Mouse (Mus musculus): ENCODE measurements at regions not wholly inside any gene's neighbourhood (a gene's known extent, or its start where the extent isn't known, plus 50 kb on each side); places are given as distances from the start of the nearest gene placed in this dataset.

- Histone ChIP-seq H3K4me1 (ENCODE audit: control insufficient read depth, insufficient read depth, insufficient read length, low read length) (no peaks in the 10 kb centered on the region), H3K36me3 (ENCODE audit: control insufficient read depth, insufficient read depth, low read length) (no peaks in the 10 kb centered on the region), H3K27me3 (ENCODE audit: control insufficient read depth, insufficient read depth, low read length) (0 out of 2 replicates have a peak, but pooled peaks cover 3% of the 10 kb centered on the region), H3K4me3 (ENCODE audit: low read depth, low read length) (no peak overlapping the region), H3K27ac (ENCODE audit: insufficient read depth, low read depth, low read length) (no peak overlapping the region)
- TF ChIP-seq CTCF (IDR thresholded peaks at IDR 0.05; ENCODE audit: extremely low read depth, insufficient read length, insufficient replicate concordance, low read depth, low read length) (no peak), POLR2A (IDR thresholded peaks at IDR 0.05; ENCODE audit: low read depth, low read length) (no peak)
- 80% methylated on average over 10 of the region's 10 CpGs for WGBS
Measured at GRCm38 (mm10) chr9:63881692-63882091, 123.9 kb upstream of the Smad3 start.

GRCm38 (mm10) chr9:63881261-63881563 lies 123.4 kb upstream of the Smad3 start:
- 55% methylated on average over 4 of the region's 4 CpGs for WGBS
- H3K4me1 ChIP-seq (ENCODE audit: control insufficient read depth, insufficient read depth, insufficient read length, low read length) = no peaks in the 10 kb centered on the region
- 0 out of 2 replicates have a peak, but pooled peaks cover 3% of the 10 kb centered on the region for H3K27me3 ChIP-seq (ENCODE audit: control insufficient read depth, insufficient read depth, low read length)
- no peak overlapping the region for H3K4me3 ChIP-seq (ENCODE audit: low read depth, low read length)
- no peaks in the 10 kb centered on the region for H3K36me3 ChIP-seq (ENCODE audit: control insufficient read depth, insufficient read depth, low read length)
- H3K27ac ChIP-seq (ENCODE audit: insufficient read depth, low read depth, low read length) = no peak overlapping the region
- no peak for TF ChIP-seq CTCF (IDR thresholded peaks at IDR 0.05; ENCODE audit: extremely low read depth, insufficient read length, insufficient replicate concordance, low read depth, low read length)
- no peak for TF ChIP-seq POLR2A (IDR thresholded peaks at IDR 0.05; ENCODE audit: low read depth, low read length)

- no peaks in the 10 kb centered on the region for H3K36me3 ChIP-seq (ENCODE audit: control insufficient read depth, insufficient read depth, low read length)
- no peaks in the 10 kb centered on the region for H3K4me1 ChIP-seq (ENCODE audit: control insufficient read depth, insufficient read depth, insufficient read length, low read length)
- H3K27ac ChIP-seq (ENCODE audit: insufficient read depth, low read depth, low read length) = no peak overlapping the region
- TF ChIP-seq CTCF (IDR thresholded peaks at IDR 0.05; ENCODE audit: extremely low read depth, insufficient read length, insufficient replicate concordance, low read depth, low read length) (no peak), POLR2A (IDR thresholded peaks at IDR 0.05; ENCODE audit: low read depth, low read length) (no peak)
- H3K4me3 ChIP-seq (ENCODE audit: low read depth, low read length) = no peak overlapping the region
- WGBS = 41% methylated on average over 26 of the region's 26 CpGs
- H3K27me3 ChIP-seq (ENCODE audit: control insufficient read depth, insufficient read depth, low read length) = 0 out of 2 replicates have a peak, but pooled peaks cover 8% of the 10 kb centered on the region
Measured at GRCm38 (mm10) chr9:63880487-63881260, 122.9 kb upstream of the Smad3 start.

- no peaks in the 10 kb centered on the region for H3K4me1 ChIP-seq (ENCODE audit: control insufficient read depth, insufficient read depth, insufficient read length, low read length)
- 36% methylated on average over 15 of the region's 15 CpGs for WGBS
- no peak overlapping the region for H3K27ac ChIP-seq (ENCODE audit: insufficient read depth, low read depth, low read length)
- no peak overlapping the region for H3K4me3 ChIP-seq (ENCODE audit: low read depth, low read length)
- H3K36me3 ChIP-seq (ENCODE audit: control insufficient read depth, insufficient read depth, low read length) = no peaks in the 10 kb centered on the region
- no peak for TF ChIP-seq POLR2A (IDR thresholded peaks at IDR 0.05; ENCODE audit: low read depth, low read length)
- TF ChIP-seq CTCF (IDR thresholded peaks at IDR 0.05; ENCODE audit: extremely low read depth, insufficient read length, insufficient replicate concordance, low read depth, low read length) = no peak
- H3K27me3 ChIP-seq (ENCODE audit: control insufficient read depth, insufficient read depth, low read length) = 0 out of 2 replicates have a peak, but pooled peaks cover 8% of the 10 kb centered on the region
Measured at GRCm38 (mm10) chr9:63879710-63880428, 122.1 kb upstream of the Smad3 start.

- H3K27ac ChIP-seq (ENCODE audit: insufficient read depth, low read depth, low read length) = no peak overlapping the region
- H3K36me3 ChIP-seq (ENCODE audit: control insufficient read depth, insufficient read depth, low read length) = no peaks in the 10 kb centered on the region
- TF ChIP-seq CTCF (IDR thresholded peaks at IDR 0.05; ENCODE audit: extremely low read depth, insufficient read length, insufficient replicate concordance, low read depth, low read length) (no peak), POLR2A (IDR thresholded peaks at IDR 0.05; ENCODE audit: low read depth, low read length) (no peak)
- H3K4me3 ChIP-seq (ENCODE audit: low read depth, low read length) = no peak overlapping the region
- H3K27me3 ChIP-seq (ENCODE audit: control insufficient read depth, insufficient read depth, low read length) = 0 out of 2 replicates have a peak, but pooled peaks cover 8% of the 10 kb centered on the region
- H3K4me1 ChIP-seq (ENCODE audit: control insufficient read depth, insufficient read depth, insufficient read length, low read length) = no peaks in the 10 kb centered on the region
- WGBS = 81% methylated on average over 7 of the region's 7 CpGs
Measured at GRCm38 (mm10) chr9:63877864-63878263, 120.1 kb upstream of the Smad3 start.

GRCm38 (mm10) chr9:63876886-63877285 lies 119.1 kb upstream of the Smad3 start:
- H3K36me3 ChIP-seq (ENCODE audit: control insufficient read depth, insufficient read depth, low read length) = no peaks in the 10 kb centered on the region
- H3K27ac ChIP-seq (ENCODE audit: insufficient read depth, low read depth, low read length) = no peak overlapping the region
- 23% methylated on average over 13 of the region's 13 CpGs for WGBS
- no peaks in the 10 kb centered on the region for H3K4me1 ChIP-seq (ENCODE audit: control insufficient read depth, insufficient read depth, insufficient read length, low read length)
- TF ChIP-seq POLR2A (IDR thresholded peaks at IDR 0.05; ENCODE audit: low read depth, low read length) (no peak), CTCF (IDR thresholded peaks at IDR 0.05; ENCODE audit: extremely low read depth, insufficient read length, insufficient replicate concordance, low read depth, low read length) (no peak)
- no peak overlapping the region for H3K4me3 ChIP-seq (ENCODE audit: low read depth, low read length)
- 0 out of 2 replicates have a peak, but pooled peaks cover 8% of the 10 kb centered on the region for H3K27me3 ChIP-seq (ENCODE audit: control insufficient read depth, insufficient read depth, low read length)

GRCm38 (mm10) chr9:63876023-63876422 lies 118.2 kb upstream of the Smad3 start:
- TF ChIP-seq CTCF (IDR thresholded peaks at IDR 0.05; ENCODE audit: extremely low read depth, insufficient read length, insufficient replicate concordance, low read depth, low read length) (no peak), POLR2A (IDR thresholded peaks at IDR 0.05; ENCODE audit: low read depth, low read length) (no peak)
- H3K27me3 ChIP-seq (ENCODE audit: control insufficient read depth, insufficient read depth, low read length) = 0 out of 2 replicates have a peak, but pooled peaks cover 8% of the 10 kb centered on the region
- 89% methylated on average over 12 of the region's 12 CpGs for WGBS

More at GRCm38 (mm10) chr9:63876023-63876422, 118.2 kb upstream of the Smad3 start:
- Histone ChIP-seq H3K27ac (ENCODE audit: insufficient read depth, low read depth, low read length) (no peak overlapping the region), H3K4me1 (ENCODE audit: control insufficient read depth, insufficient read depth, insufficient read length, low read length) (no peaks in the 10 kb centered on the region), H3K4me3 (ENCODE audit: low read depth, low read length) (no peak overlapping the region), H3K36me3 (ENCODE audit: control insufficient read depth, insufficient read depth, low read length) (no peaks in the 10 kb centered on the region)
